Mouse (Mus musculus): Measurements from ENCODE around the gene Olfr26.
"Not testable (repeated sequence)": the region's sequence is repeated elsewhere in the genome, so short reads cannot be mapped to it uniquely, and the experiment has no call there.

Gene Olfr26

DNA sequence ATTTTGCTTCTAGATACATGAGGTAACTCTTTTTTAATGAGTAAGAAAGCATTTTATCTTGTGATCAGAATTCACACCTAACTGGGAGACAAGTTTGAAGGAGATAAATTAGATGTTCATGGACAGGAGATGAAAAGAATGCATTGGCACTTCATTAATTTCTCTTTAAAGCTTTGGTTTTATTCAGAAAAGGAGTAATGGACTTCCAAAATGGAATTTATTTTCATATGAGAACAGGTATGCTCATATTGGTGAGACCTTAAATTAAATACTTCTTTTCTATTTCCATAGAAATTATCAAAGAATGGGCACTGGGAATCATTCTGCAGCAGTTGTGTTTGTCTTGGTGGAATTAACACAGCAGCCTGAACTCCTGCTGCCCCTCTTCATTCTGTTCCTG, at the start of gene Olfr26:
Gene Olfr26 (plus strand): TSS at position 301 of the 400 bp plus-strand sequence.
- no peak for DNase-seq (ENCODE audit: inconsistent ontology term)

DNA sequence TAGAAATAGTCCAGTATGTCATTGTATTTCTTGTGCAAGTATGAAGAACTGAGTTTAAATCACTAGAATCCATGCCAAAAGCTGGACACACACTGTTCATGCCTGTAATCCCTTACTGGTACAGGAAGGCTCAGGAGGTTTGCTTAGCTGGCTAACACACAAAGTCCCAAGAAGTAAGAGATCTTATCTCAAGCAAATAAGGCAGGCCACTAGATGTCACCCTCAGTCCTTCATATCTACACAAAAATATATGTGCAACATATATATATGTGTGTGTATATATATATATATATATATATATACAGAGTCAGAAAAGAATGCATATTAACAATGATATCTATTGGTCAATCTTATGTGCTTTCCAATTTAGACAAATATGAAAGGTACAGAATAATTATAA, 49.2 kb upstream of the Olfr26 start:
- no peak for DNase-seq (ENCODE audit: inconsistent ontology term)

DNA sequence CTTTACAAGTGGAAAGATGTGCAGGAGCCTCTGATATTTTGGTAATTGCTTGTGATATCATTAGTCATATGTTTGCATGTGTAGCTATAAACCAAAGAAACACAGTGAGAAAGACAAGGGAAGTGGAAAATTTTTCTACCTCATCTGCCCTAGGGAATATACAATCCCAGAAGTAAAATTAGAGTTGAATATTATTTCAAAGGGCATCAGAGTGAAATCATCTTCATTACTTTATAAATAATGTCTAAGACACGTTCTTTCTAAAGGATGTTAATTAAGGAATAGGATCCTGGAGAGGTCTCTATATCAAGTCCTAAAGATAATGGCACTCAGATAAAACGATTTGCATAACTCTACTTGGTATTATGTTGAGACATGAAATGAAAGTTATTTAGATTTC, 40.5 kb upstream of the Olfr26 start, which contains the start of gene Olfr922:
Gene Olfr922 (plus strand): TSS at position 301 of the 400 bp plus-strand sequence.
- no peak for DNase-seq (ENCODE audit: inconsistent ontology term)

DNA sequence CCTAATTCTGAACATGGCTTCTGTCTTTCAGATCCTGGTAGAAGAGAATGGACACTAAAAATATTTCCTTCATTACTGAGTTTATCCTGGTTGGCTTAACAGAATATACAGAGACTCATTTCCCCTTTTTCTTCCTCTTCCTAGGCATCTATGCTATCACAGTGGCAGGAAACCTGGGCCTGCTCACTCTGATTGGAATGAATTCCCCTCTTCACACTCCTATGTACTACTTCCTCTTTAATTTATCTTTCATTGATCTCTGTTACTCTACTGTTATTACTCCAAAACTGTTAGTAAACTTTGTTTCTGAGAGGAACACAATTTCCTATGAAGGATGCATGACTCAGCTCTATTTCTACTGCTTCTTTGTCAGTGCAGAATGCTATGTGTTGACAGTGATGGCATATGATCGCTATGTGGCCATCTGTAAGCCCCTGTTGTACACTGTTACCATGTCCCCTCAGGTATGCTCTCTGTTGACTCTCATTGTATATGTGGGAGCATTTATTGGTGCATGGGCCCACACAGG, 39.3 kb upstream of the Olfr26 start:
- no peak for DNase-seq (ENCODE audit: inconsistent ontology term)

DNA sequence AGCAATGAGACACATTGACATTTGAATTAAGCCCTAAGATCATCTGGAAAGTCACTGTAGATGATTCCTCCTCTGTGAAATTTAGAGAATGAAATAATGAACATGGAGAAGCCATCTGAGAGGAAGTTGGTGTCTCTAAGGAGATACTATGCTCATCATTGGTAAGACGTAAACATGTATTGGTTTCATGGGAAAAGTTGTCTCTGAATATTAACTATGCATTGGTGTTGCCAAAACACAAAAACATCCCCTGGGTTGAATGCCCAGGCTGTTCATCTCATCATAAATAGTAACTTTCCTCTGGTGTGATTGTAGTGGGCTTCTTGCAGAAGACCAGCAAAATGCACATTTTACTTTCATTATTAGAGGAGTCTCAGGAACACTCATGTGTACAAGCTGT, 28.6 kb upstream of the Olfr26 start, which contains the start of gene Olfr923:
Gene Olfr923 (plus strand): TSS at position 301 of the 400 bp plus-strand sequence.
- DNase-seq (ENCODE audit: inconsistent ontology term) = no peak

DNA sequence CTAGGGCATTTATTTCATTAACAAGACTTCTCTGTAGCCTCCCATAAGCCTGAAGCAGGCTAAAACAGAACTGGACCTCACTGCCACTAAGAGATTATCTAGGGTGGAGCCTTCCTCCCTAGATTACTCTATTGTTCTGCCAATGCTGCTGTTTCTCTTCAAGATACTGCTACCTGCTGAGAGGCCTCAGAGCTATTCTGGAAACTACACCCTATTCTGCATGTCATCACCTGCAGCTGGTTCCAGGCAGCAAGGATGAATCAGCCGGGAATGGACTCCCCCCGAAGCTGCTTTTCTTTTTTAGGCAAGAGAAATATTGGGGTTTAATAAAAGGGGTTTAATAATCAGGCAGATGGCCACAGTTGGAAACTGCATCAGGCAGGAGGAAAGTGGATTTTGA, 21.8 kb upstream of the Olfr26 start:
- no peak for DNase-seq (ENCODE audit: inconsistent ontology term)

DNA sequence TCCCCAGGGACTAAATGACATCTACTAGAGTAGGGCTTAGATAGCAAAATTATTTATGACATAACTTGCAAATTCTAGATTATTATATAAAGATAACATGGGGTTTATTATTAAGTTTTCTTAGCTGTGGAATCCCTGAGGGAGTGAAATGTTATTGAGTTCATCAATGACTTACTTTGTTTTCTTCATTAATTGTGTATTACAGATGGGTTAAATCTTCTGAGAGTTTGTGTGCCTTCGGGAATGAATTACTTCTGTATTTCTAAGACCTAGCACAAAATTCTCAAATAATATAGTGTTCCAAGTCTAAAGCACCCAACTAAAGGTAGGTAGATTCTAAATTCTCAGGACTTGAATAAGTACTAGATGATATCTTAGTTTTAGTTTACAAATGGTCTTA, 10.7 kb upstream of the Olfr26 start, which contains the start of gene Olfr924:
Gene Olfr924 (plus strand): TSS at position 301 of the 400 bp plus-strand sequence.
- no peak for DNase-seq (ENCODE audit: inconsistent ontology term)

DNA sequence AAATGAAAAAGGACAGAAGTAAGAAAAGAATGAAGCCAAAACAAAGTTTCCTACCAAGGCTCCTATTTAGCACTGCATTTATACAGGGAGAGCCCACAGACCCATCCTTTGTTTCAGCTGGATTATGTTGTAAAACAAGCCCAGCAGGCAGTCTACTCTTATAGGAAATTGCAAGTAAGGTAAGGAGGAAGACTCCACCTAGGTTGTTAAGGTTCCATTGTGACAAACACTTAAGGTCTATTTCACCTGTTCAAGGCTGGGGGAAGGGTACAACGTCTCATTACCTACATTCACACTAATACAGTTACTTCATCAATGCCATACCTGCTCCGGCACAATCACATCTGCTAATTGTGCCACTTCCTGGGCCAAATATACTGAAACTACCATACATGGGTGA, 20.0 kb downstream of the Olfr26 start:
- not testable (repeated sequence) for DNase-seq (ENCODE audit: inconsistent ontology term)

DNA sequence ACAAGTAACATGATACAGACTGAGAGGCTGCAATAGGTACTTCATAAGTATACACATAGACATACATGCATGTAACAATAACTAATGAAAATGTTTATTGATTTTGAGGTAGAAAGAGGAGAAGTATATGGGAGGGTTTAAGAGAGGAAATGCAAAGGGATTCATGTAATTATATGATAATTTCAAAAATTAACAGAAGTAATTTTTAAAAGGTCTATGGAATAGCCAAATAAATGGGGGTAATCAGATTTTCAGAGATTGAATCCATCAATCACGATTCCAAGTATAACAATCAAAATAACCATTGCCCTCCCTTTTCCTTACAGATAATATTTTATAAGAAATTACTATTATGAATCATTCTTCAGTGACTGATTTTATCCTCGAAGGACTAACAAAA, 22.0 kb downstream of the Olfr26 start, which contains the start of gene Olfr926:
Gene Olfr926 (plus strand): TSS at position 301 of the 400 bp plus-strand sequence.
- no peak for DNase-seq (ENCODE audit: inconsistent ontology term)

Data from Muller cell, postnatal 12 days (primary cell).